Mouse (Mus musculus): ENCODE results near the gene C1ql2. TPM values are rescaled to one million over a fixed set of nuclear protein-coding genes. Genes with fewer than 3 reads are reported as not detected.

C1ql2 gene
- 10 to 100 TPM; 40.5 to 41.8 TPM for total RNA-seq (2021)
- long read RNA-seq, experiment 1, transcript C1ql2-201 (2 exons, 2,000 nt) = major isoform, 89 of 89 reads
- long read RNA-seq, experiment 1, partial matches to known transcripts = 0 of 89 reads
- long read RNA-seq, experiment 1, other reads (novel, unspliced or antisense) = 0 of 89 reads
- long read RNA-seq, experiment 2, transcript C1ql2-201 (2 exons, 2,000 nt) = major isoform, 92 of 95 reads
- long read RNA-seq, experiment 2, partial matches to known transcripts = 0 of 95 reads
- long read RNA-seq, experiment 2, other reads (novel, unspliced or antisense) = 3 of 95 reads

DNA sequence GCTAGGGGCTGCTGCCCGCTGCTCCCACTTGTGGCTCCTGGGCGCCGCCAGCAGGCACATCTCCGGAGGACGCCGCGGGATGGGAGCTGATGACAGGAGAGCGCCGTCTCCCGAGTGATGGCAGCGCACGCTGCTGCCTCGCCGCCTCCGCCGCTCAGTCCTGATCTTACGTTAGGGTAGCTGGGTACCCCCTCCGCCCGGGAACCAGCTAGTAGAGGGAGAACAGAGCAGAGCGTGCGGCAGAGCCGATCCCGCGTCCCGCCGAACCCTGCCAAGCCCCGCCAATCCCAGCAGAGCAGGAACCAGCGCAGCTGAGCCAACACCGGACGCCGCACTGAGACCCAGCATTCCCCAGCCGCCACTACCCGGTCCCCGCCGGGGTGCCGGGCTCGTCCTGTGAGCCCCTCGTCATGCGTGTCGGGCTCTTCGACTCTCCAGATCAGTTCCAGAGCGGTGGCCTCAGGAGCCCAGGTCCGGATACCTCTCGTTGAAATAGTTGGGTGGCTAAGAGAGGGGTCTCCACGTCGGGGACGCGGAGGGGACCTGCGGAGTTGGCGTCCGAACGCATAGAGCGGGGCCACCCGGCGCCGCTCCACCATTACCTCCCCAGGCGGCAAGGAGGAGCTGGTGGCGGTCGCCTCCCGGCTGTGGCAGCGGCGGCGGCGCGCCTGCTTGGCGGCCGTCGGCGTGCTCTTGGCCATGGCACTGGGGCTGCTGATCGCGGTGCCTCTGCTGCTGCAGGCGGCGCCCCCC is at the start of gene C1ql2:
Gene C1ql2, plus strand, starts transcription at position 164 of the 753 bp plus-strand sequence.
- DNase-seq (ENCODE audit: low spot score in 2 of 2) = peak; percentile 69 to 81

DNA sequence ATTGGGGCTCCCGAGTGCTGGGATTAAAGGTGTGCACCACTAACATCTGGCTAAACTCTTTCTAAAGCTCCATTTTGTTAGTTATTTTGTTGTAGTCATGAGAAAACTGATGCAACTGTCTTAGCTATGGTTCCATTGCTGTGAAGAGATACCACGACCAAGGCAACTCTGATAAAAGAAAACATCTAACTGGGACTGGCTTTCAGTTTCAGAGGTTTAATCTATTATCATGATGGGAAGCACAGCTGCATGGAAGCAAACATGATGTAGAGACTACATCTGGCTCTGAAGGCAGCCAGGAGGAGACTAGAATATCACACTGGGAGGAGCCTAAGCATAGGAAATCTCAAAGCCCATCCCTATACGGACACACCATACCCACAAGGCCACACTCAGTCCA is 48.7 kb upstream of the C1ql2 start:
- DNase-seq (ENCODE audit: low spot score in 2 of 2) = no peak

DNA sequence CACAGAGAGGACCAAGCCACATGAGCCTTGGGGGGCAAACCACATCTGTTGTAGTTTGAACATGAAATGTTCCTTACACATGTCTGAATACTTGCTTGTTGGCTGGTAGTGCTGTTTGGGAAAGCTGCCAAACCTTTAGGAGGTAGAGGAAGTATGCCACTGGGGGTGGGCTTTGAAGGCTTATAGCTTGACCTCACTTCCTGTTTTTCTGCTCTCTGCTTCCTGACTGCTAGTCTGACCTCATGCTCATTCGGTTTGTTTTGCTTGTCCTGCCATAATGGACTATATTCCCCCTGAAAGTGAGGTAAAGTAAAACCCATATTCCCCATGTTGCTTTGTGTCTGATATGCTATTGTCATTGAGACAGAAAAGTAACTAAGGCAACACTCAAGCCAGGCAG is 46.6 kb upstream of the C1ql2 start:
- no peak for DNase-seq (ENCODE audit: low spot score in 2 of 2)

GRCm38 (mm10) chr1:120296936-120297335 is 43.4 kb upstream of the C1ql2 start:
- DNase-seq (ENCODE audit: low spot score in 2 of 2) = no peak

GRCm38 (mm10) chr1:120305801-120306200 is 34.6 kb upstream of the C1ql2 start:
- no peak for DNase-seq (ENCODE audit: low spot score in 2 of 2)

DNA sequence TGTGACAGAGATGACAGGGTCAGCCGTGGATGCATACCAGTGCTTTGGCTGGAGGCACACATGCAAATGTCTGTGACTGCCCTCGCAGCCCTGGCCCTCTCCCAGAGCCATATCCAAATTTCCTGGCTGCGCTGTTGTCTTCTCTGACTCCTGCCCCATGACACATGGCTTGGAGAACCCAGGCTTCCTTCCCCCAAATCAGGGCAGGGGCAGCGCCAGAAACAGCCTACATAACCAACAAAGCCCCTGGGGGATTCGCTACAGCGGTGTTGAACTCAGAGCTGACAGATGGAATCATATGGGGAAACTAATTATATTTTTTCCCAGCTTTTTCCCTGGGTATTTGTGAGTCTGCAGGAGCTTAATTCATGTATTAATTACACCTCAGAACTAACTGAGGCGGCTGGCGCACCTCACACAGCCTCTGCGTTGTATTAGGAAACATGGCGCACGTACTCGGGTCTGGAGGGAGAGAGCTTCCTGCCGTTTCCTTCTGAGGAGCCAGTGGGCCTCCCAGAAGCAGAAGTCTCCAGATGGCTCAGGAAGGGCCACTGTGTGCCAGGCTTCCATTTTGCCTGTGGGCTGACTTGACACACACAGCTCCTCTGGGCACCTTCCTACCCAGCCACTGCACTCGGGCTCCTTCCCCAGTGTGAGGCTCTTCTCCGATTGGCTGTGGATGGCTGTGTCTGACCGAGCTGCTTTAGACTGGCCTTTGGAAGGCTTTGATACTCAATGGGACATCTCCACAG is 18.9 kb upstream of the C1ql2 start:
- peak in 1 of 2 experiments; percentile 14 for DNase-seq (ENCODE audit: low spot score in 2 of 2)

- peak; percentile 61 to 76 for DNase-seq (ENCODE audit: low spot score in 2 of 2)
Observed at GRCm38 (mm10) chr1:120323131-120323561, 17.2 kb upstream of the C1ql2 start.

DNA sequence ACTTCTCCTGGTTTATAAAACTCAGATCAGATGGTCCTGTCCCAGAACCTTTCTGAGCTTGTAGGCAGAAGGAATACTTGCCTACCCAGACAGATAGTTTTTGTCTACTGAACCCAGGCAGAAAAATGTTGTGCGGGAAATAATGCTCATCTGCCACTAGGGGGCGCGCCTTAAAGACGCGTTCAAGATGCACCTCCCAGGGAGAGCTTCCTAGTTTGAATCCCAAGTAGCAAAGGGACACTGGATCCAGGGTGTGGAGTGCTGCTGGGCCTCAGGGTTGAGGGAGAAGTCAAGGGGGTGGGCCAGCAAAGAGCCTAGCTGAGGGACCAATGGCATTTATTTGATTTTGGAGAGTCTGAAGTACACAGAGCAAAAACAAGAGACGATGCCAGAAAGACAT is 12.7 kb upstream of the C1ql2 start:
- DNase-seq (ENCODE audit: low spot score in 2 of 2) = peak; percentile 54 to 65

DNA sequence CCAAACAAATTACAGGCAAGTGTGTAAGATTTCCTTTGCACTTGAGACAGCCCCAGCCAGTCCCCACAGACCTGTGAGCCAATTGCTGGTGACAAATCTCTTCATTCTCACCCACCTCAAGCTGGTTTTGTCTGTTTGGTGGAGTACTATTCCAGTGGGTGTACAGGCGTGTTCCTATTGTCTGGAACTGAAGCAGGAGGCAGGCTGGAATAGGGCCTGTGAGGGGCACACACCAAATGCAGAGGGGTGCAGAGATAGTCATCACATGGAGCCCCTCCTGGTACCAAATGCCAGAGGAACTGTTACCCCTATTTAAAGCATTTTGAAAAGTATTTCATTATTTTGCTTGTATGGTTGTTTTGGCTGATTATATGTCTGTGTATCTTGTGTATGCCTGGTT is 12.2 kb upstream of the C1ql2 start:
- no peak for DNase-seq (ENCODE audit: low spot score in 2 of 2)

DNA sequence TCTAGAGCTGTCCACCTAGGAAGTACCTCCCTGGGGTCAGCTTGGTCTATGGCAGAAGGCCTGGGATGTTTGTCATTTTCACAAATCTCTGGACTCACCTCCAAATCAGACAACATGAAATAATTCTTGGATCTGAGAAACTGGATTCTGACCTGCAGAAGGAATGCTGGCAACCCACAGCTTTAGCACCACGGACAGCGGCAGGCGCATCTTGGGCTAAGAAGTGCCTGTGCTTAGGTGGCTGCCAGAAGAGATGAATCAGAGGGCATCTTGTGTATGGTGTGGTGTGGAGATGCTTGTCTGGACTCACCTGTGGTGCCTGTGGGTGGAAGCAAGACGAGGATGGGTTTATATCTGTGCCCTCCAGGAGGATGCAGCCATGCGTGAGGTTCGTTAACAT is 8.5 kb upstream of the C1ql2 start:
- DNase-seq (ENCODE audit: low spot score in 2 of 2) = no peak

GRCm38 (mm10) chr1:120337970-120338369 is 2.4 kb upstream of the C1ql2 start:
- DNase-seq (ENCODE audit: low spot score in 2 of 2) = no peak

- DNase-seq (ENCODE audit: low spot score in 2 of 2) = peak in 1 of 2 experiments; percentile 16
Observed at GRCm38 (mm10) chr1:120341172-120341675, 842 bp downstream of the C1ql2 start.

DNA sequence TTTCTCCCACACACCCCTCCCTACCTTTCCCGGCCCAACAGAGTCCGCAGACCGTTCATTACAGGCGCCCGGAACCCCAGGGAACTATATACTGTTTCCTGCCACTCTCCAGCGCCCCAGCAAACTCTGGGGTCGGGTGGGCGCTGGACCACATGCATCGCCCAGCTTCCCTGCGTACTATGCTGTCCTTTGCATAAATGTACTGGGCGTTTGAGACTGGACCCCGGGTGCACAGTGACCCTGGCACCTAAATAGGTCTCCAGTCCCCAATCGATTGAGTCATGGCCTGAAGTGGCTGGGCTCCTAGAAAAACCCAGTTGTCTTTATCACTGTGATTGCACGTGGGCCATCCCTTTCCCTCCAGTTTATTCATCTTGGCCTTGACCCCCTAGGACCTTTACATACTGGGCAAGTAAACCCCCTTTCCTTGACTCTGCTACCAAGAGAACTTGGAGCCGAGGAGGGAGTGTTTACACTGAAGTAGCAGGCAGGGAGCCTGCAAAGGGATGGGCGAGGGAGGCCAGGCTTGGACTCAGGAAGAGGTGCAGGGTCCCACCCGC is 1.5 kb downstream of the C1ql2 start:
- no peak for DNase-seq (ENCODE audit: low spot score in 2 of 2)

DNA sequence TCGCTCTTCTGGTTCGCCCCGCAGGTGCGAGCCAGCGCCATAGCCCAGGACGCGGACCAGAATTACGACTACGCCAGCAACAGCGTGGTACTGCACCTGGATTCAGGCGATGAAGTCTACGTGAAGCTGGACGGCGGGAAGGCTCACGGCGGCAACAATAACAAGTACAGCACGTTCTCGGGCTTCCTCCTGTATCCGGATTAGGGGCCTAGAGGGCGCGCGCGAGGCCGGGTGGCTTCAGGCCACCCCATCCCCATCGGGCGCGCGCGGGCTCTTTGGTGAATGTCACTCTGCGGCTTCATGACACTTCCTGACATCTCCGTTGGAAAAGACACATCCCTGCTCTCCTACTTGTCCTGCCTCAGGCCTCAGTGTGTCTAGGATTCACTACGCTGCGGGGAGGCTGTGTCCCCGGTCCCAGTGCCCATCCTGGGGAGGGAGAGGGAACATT is 2.0 kb downstream of the C1ql2 start:
- peak in 1 of 2 experiments; percentile 36 for DNase-seq (ENCODE audit: low spot score in 2 of 2)

DNA sequence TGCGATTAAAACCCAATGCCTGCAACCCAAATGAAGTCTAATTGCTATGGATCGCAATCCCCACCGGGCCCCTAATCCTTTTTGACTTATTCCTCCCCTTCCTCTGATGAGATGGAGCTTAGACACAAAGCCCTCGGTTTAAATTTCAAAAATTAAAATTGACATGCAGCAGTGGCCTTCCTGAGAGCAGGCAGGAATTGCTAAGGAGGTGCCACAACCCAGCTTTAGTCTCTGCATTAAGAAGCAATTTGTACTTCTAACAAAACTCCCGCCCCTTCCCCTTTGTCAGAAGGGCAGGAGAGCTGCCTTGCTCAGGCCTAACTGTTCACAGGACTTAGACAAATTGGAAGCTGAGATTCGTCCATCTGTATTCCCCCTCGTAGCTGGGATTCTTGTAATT is 4.6 kb downstream of the C1ql2 start:
- DNase-seq (ENCODE audit: low spot score in 2 of 2) = no peak

GRCm38 (mm10) chr1:120354387-120354786 is 14.0 kb downstream of the C1ql2 start:
- no peak for DNase-seq (ENCODE audit: low spot score in 2 of 2)

DNA sequence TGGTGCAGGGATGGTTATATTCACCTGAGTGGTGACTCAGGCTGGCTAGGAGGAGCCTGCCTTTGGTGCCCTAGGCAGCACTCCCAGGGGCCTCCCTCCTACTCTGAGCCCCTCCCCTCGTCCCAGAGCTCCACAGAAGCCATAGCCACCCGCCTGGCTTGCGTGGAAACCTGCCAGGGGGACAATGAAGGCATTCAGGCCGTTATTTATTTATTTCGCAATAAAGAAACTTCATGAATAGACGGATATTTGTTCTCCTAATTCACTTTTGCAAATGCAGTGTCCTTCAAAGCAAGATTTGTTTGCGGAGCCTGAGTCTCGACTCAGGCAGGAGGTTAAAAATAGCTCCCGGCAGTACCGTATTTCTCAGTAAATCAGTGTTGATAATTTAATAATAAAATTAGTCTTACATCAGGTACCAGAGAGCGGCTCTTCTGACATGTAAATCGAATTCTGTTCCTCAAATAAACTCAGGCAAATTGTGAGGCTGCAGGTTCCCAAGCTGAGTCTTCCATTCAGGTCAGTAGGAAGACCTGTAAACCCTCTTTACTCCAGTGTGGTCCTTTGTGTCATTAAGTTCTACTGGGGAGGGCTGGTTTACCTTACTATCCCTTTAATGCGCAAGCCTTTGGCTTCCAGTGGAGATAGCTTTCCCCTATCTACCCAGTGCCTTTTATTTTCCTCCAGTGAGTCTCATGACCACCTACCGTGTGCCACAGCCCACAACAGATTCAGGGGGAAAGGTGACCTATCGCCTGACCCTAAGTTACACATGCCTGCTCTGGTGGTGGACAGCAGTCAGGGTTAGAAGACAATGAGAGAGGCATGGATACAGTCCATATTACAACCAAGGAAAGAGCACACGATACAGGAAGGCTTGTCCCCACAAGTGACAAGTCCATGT is 17.2 kb downstream of the C1ql2 start:
- peak; percentile 34 to 67 for DNase-seq (ENCODE audit: low spot score in 2 of 2)

GRCm38 (mm10) chr1:120363638-120364037 is 23.3 kb downstream of the C1ql2 start:
- DNase-seq (ENCODE audit: low spot score in 2 of 2) = no peak

DNA sequence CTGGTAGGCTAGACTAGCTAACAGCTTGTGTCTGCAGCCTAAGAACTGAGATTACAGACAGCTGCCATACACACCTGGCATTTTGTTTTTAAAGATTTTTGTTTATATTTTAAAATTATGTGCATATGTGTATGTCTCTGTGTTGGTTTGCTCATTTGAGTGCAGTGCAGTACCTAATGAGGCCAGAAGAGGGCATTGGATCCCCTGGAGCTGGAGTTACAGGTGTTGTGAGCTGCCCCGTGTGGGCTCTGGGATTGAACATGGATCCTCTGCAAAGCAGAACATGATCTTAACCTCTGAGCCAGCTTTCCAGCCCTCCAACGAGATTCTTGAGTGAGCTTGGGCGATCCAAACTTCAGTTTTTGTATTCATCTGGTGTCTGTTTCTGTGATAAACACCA is 27.8 kb downstream of the C1ql2 start:
- no peak for DNase-seq (ENCODE audit: low spot score in 2 of 2)

- DNase-seq (ENCODE audit: low spot score in 2 of 2) = no peak
Observed at GRCm38 (mm10) chr1:120374131-120374530, 33.7 kb downstream of the C1ql2 start.

All from layer of hippocampus, postnatal 14 days (tissue).